ENCODE assay signal across 25 mouse cellular contexts in the genomic region with DNA sequence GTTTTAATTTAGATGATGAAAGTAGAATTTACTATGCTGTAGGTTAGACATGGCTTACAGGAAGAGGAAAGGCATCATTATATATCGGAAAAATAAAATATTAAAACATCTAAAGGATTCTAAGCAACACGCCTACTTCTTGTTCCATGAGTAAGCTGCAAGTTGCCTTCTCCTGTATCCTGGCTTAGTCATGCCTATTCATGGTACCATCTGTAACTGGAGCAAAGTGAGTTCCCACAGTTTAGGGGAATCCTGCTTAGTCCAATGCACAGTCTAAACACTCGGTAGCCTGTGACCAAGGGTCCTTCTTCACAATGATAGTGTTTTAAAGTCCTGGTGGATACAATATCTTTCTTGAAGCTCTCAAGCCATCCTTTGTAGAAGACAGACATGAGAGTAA. TPM values are rescaled to one million over a fixed set of nuclear protein-coding genes. Genes with fewer than 3 reads are reported as not detected.
"Had no signal": no experiment of that assay in that cellular context is flagged by ENCODE, and none has a peak within 500 bp of the region (broad histone marks: within the 10 kb centered on the region; RNA-seq: fewer than 3 reads in every experiment).

No protein-coding gene starts in this region.

- H3K9ac ChIP-seq: neural tube, embryonic 13.5 days; neural tube, embryonic 15.5 days; stomach, embryonic 15.5 days had no signal

- DNase-seq: retina, postnatal 1 day; right cerebral cortex, adult 18-20 months; right cerebral cortex, postnatal 14 days; right cerebral cortex, postnatal 25 days; right cerebral cortex, postnatal 4 days; spleen, adult 18-20 months; thymus, adult 18-20 months; thymus, adult 2 months; thymus, postnatal 14 days; thymus, postnatal 25 days; thymus, postnatal 36 days; thymus, postnatal 4 days had no signal

- H3K4me2 ChIP-seq: neural tube, embryonic 13.5 days; neural tube, embryonic 15.5 days; stomach, embryonic 15.5 days had no signal

- H3K4me3 ChIP-seq: neural tube, embryonic 13.5 days; neural tube, embryonic 15.5 days; stomach, embryonic 15.5 days had no signal

- H3K27ac ChIP-seq: neural tube, embryonic 13.5 days; neural tube, embryonic 15.5 days; stomach, embryonic 15.5 days; stomach, postnatal 0 days had no signal

- H3K9me3 ChIP-seq: neural tube, embryonic 13.5 days; neural tube, embryonic 15.5 days; stomach, embryonic 15.5 days had no signal

- H3K27me3 ChIP-seq: neural tube, embryonic 13.5 days; neural tube, embryonic 15.5 days; stomach, embryonic 15.5 days had no signal

- H3K4me1 ChIP-seq: stomach, embryonic 15.5 days had no signal

RNA-seq across cellular contexts. Expression of a gene that starts 37.5 kb away (rescaled TPM):
- total RNA-seq: neutrophil, adult 5-6 weeks had no signal
- polyA plus RNA-seq: neural tube, embryonic 13.5 days; neural tube, embryonic 14.5 days; neural tube, embryonic 15.5 days; small intestine, adult 2 months; spleen, adult 2 months; stomach, embryonic 14.5 days; stomach, embryonic 15.5 days; stomach, embryonic 16.5 days; stomach, postnatal 0 days; testis, adult 2 months; thymus, adult 2 months; thymus, postnatal 0 days; urinary bladder, adult 2 months had no signal

RNA-seq across cellular contexts. Expression of a gene that starts 51.1 kb away (rescaled TPM):
- total RNA-seq: neutrophil, adult 5-6 weeks had no signal
- polyA plus RNA-seq: neural tube, embryonic 13.5 days; neural tube, embryonic 14.5 days; neural tube, embryonic 15.5 days; small intestine, adult 2 months; spleen, adult 2 months; stomach, embryonic 14.5 days; stomach, embryonic 15.5 days; stomach, embryonic 16.5 days; stomach, postnatal 0 days; testis, adult 2 months; thymus, adult 2 months; thymus, postnatal 0 days; urinary bladder, adult 2 months had no signal
